Mouse (Mus musculus) cerebellum, adult 2 months (tissue): ENCODE measurements at regions not wholly inside any gene's neighbourhood (a gene's known extent, or its start where the extent isn't known, plus 50 kb on each side); places are given as distances from the start of the nearest gene placed in this dataset.
A peak's percentile ranks its signal among the peaks of the same experiment; 100 is the strongest.

Experiments
- DNase-seq, 2 experiments: peaks; one replicate each; pipeline ENCODE4 v3.0.0; 2021
- H3K27ac ChIP-seq: fragments of 200-500 bp; 2 replicates; pipeline ENCODE4 v1.5.1; 2012; ENCODE audit warnings: low read length, control low read depth, inconsistent platforms; ENCODE audit not compliant: insufficient read depth
- H3K27me3 ChIP-seq: fragments of 200-500 bp; 2 replicates; pipeline ENCODE4 v1.6.1; 2012; ENCODE audit warnings: inconsistent platforms, mild to moderate bottlenecking, low read length, moderate library complexity; ENCODE audit not compliant: control insufficient read depth, insufficient read depth
- H3K4me1 ChIP-seq: fragments of 200-500 bp; 2 replicates; pipeline ENCODE4 v1.6.1; 2011; ENCODE audit warnings: low read length; ENCODE audit not compliant: control insufficient read depth, insufficient read depth
- H3K4me3 ChIP-seq: fragments of 200-500 bp; replicated peaks from 2 replicates; pipeline ENCODE3; 2011; ENCODE audit warnings: mild to moderate bottlenecking, low read depth, low read length, control low read depth; ENCODE audit not compliant: insufficient read depth
- CTCF ChIP-seq: fragments of 200-500 bp; IDR thresholded peaks from 2 replicates; pipeline ENCODE4 v1.5.1; 2011; ENCODE audit warnings: low read depth, mild to moderate bottlenecking, control low read depth, low read length, moderate library complexity, borderline replicate concordance; ENCODE audit not compliant: insufficient read depth
- POLR2A ChIP-seq: fragments of 200-500 bp; IDR thresholded peaks from 2 replicates; pipeline ENCODE4 v1.6.1; 2011; ENCODE audit warnings: low read length, control low read depth, borderline replicate concordance; ENCODE audit not compliant: insufficient read depth
- WGBS: fragments of 180-500 bp; shearing (Covaris S2); methylation state at CpG from one replicate; pipeline ENCODE4 v1.1.7; 2018; 5-methylcytosine and 5-hydroxymethylcytosine counted together

GRCm38 (mm10) chr13:101605051-101605450 is 163.0 kb downstream of the Pik3r1 start:
- Histone ChIP-seq H3K4me3 (no peak overlapping the region), H3K4me1 (no peaks in the 10 kb centered on the region), H3K27me3 (no peaks in the 10 kb centered on the region), H3K27ac (no peak overlapping the region)
- WGBS = 34% methylated on average over 4 of the region's 4 CpGs
- TF ChIP-seq CTCF = no peak
- TF ChIP-seq POLR2A = no peak
- DNase-seq = peak in 1 of 2 experiments; percentile 14

- TF ChIP-seq CTCF (no peak), POLR2A (no peak)
These were observed 169.9 kb downstream of the Pik3r1 start for GRCm38 (mm10) chr13:101598126-101598485.

GRCm38 (mm10) chr13:101597243-101598125 is 170.5 kb downstream of the Pik3r1 start:
- DNase-seq = peak; percentile 47 to 48
- 60% methylated on average over 14 of the region's 14 CpGs for WGBS
- Histone ChIP-seq H3K27me3 (no peaks in the 10 kb centered on the region), H3K4me1 (no peaks in the 10 kb centered on the region; the same call in 1 of the 2 replicates), H3K27ac (no peak overlapping the region), H3K4me3 (no peak overlapping the region)
- TF ChIP-seq POLR2A (no peak), CTCF (no peak)

More at GRCm38 (mm10) chr13:101598126-101598485, 169.9 kb downstream of the Pik3r1 start:
- H3K4me1 ChIP-seq = no peaks in the 10 kb centered on the region; the same call in 1 of the 2 replicates
- WGBS = 93% methylated on average over 7 of the region's 7 CpGs
- DNase-seq = no peak
- H3K4me3 ChIP-seq = no peak overlapping the region
- H3K27ac ChIP-seq = no peak overlapping the region
- H3K27me3 ChIP-seq = no peaks in the 10 kb centered on the region

- H3K4me3 ChIP-seq = no peak overlapping the region
- no peaks in the 10 kb centered on the region for H3K27me3 ChIP-seq
- 97% methylated on average over 11 of the region's 11 CpGs for WGBS
- H3K4me1 ChIP-seq = no peaks in the 10 kb centered on the region; the same call in 1 of the 2 replicates
- no peak overlapping the region for H3K27ac ChIP-seq
- DNase-seq = no peak
- TF ChIP-seq CTCF = no peak
These were observed 173.4 kb downstream of the Pik3r1 start for GRCm38 (mm10) chr13:101594511-101595175.

GRCm38 (mm10) chr13:101592355-101592754 is 175.7 kb downstream of the Pik3r1 start:
- no peak for DNase-seq
- Histone ChIP-seq H3K27me3 (no peaks in the 10 kb centered on the region), H3K4me3 (no peak overlapping the region), H3K27ac (no peak overlapping the region), H3K4me1 (no peaks in the 10 kb centered on the region; the same call in 1 of the 2 replicates)
- 74% methylated on average over 1 of the region's 1 CpGs for WGBS
- TF ChIP-seq CTCF (no peak), POLR2A (no peak)

- H3K4me3 ChIP-seq = no peak overlapping the region
- WGBS = 91% methylated on average over 8 of the region's 8 CpGs
- no peaks in the 10 kb centered on the region for H3K27me3 ChIP-seq
- no peak for TF ChIP-seq POLR2A
- H3K27ac ChIP-seq = no peak overlapping the region
- no peak for DNase-seq
- no peaks in the 10 kb centered on the region for H3K4me1 ChIP-seq
These were observed 179.1 kb downstream of the Pik3r1 start for GRCm38 (mm10) chr13:101588905-101589304.

- 41% methylated on average over 2 of the region's 2 CpGs for WGBS
- H3K27me3 ChIP-seq = no peaks in the 10 kb centered on the region
These were observed 181.2 kb downstream of the Pik3r1 start for GRCm38 (mm10) chr13:101586787-101587186.

GRCm38 (mm10) chr13:101576481-101576880 is 191.5 kb downstream of the Pik3r1 start:
- no peak for TF ChIP-seq POLR2A
- no peak for TF ChIP-seq CTCF
- H3K27me3 ChIP-seq = no peaks in the 10 kb centered on the region
- no peak for DNase-seq
- H3K4me1 ChIP-seq = no peaks in the 10 kb centered on the region
- H3K4me3 ChIP-seq = no peak overlapping the region
- 86% methylated on average over 1 of the region's 1 CpGs for WGBS
- no peak overlapping the region for H3K27ac ChIP-seq

More at GRCm38 (mm10) chr13:101586787-101587186, 181.2 kb downstream of the Pik3r1 start:
- Histone ChIP-seq H3K4me1 (no peaks in the 10 kb centered on the region), H3K4me3 (no peak overlapping the region), H3K27ac (no peak overlapping the region)
- DNase-seq = no peak
- no peak for TF ChIP-seq POLR2A
- TF ChIP-seq CTCF = no peak
